Mouse (Mus musculus) neural tube, embryonic 13.5 days (tissue): ENCODE results near the gene Olfr1411. TPM values are rescaled to one million over a fixed set of nuclear protein-coding genes. Genes with fewer than 3 reads are reported as not detected.
A peak's percentile ranks its signal among the peaks of the same experiment; 100 is the strongest.

Experiments used
- ATAC-seq: fragments of 200-750 bp; cut with Nextera tagmentation; 2 replicates; pipeline ENCODE4 v1.8.0; 2017; ENCODE audit warnings: low read depth, mild to moderate bottlenecking, moderate TSS enrichment, moderate library complexity
- H3K27ac ChIP-seq: fragments of 300-500 bp; sonication (generic); replicated peaks from 2 replicates; pipeline ENCODE4 v1.5.1; 2015; ENCODE audit warnings: moderate library complexity, mild to moderate bottlenecking, inconsistent platforms
- H3K27me3 ChIP-seq: fragments of 300-500 bp; sonication (generic); 2 replicates; pipeline ENCODE4 v1.6.1; 2015; ENCODE audit warnings: mild to moderate bottlenecking, inconsistent platforms
- H3K36me3 ChIP-seq: fragments of 300-500 bp; sonication (generic); 2 replicates; pipeline ENCODE4 v1.6.1; 2015; ENCODE audit warnings: mild to moderate bottlenecking, inconsistent platforms
- H3K4me1 ChIP-seq: fragments of 300-500 bp; sonication (generic); replicated peaks from 2 replicates; pipeline ENCODE4 v1.6.1; 2015; ENCODE audit warnings: inconsistent platforms
- H3K4me2 ChIP-seq: fragments of 300-500 bp; sonication (generic); 2 replicates; pipeline ENCODE4 v1.6.1; 2015; ENCODE audit warnings: inconsistent platforms, mild to moderate bottlenecking, moderate library complexity
- H3K4me3 ChIP-seq: fragments of 300-500 bp; sonication (generic); 2 replicates; pipeline ENCODE4 v1.5.1; 2015; ENCODE audit warnings: mild to moderate bottlenecking, inconsistent platforms
- H3K9ac ChIP-seq: fragments of 300-500 bp; sonication (generic); 2 replicates; pipeline ENCODE4 v1.6.1; 2015; ENCODE audit warnings: moderate library complexity, mild to moderate bottlenecking, inconsistent platforms
- H3K9me3 ChIP-seq: fragments of 300-500 bp; sonication (generic); 2 replicates; pipeline ENCODE4 v1.6.1; 2016; ENCODE audit warnings: inconsistent platforms
- WGBS: fragments of 180-500 bp; shearing (Covaris S2); methylation state at CpG from one replicate; pipeline ENCODE4 v1.1.7; 2015; 5-methylcytosine and 5-hydroxymethylcytosine counted together
- polyA plus RNA-seq: library from polyadenylated mRNA; unstranded; fragments of >200 nt; fragmentation: Nextera tagmentation; extraction: Ambion mirVana; gene quantifications from 2 replicates; pipeline ENCODE4 v1.2.1, GENCODE M21; 2015

Olfr1411 gene
- polyA plus RNA-seq, 1 experiment from 2014 or later = not detected

GRCm38 (mm10) chr1:92641514-92642272 is 47.5 kb downstream of the Olfr1411 start, which contains the start of gene Cops9:
Gene Cops9, minus strand, starts transcription at chr1:92641985.
- H3K4me2 ChIP-seq = peak within 1 kb of the TSS; percentile 80
- peak; percentile 96 for ATAC-seq
- peaks cover 30% of the 10 kb centered on the region for H3K36me3 ChIP-seq
- no peaks in the 10 kb centered on the region; the same call in none of the 2 replicates for H3K27me3 ChIP-seq
- no peaks in the 10 kb centered on the region for H3K9me3 ChIP-seq
- 2% methylated on average over 50 of the region's 50 CpGs for WGBS
- peak within 1 kb of the TSS; percentile 92 for H3K9ac ChIP-seq
- H3K27ac ChIP-seq = peak within 1 kb of the TSS; percentile 82
- H3K4me3 ChIP-seq = peak within 1 kb of the TSS; percentile 78
- peaks cover 24% of the 10 kb centered on the region for H3K4me1 ChIP-seq

GRCm38 (mm10) chr1:92643691-92644090 is 49.5 kb downstream of the Olfr1411 start:
- no peak for ATAC-seq
- peaks cover 10% of the 10 kb centered on the region; the same call in 1 of the 2 replicates for H3K36me3 ChIP-seq

DNA sequence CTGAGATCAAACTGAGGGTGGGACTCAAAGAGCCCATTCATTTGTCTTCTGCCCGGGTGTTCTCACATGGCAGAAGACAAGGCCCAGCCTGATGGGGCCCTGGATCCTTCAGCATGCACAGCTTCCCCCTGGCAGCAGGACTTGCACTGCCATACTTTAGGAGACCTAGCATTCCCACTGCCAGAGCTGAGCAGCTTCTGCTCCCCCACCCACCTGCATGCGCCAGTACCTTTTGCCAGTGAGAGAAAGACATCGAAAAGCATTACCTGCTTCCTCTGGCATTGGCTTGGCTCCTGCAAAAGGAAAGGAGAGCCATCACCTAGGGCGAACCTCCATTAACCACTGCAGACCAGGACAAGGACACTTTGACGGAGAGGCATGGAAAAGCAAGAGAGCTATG is 50.7 kb downstream of the Olfr1411 start:
- ATAC-seq = no peak
- WGBS = 83% methylated on average over 5 of the region's 5 CpGs
- peaks cover 4% of the 10 kb centered on the region for H3K27me3 ChIP-seq
- no peak overlapping the region for H3K4me3 ChIP-seq
- no peaks in the 10 kb centered on the region for H3K9me3 ChIP-seq
- H3K9ac ChIP-seq = no peak overlapping the region
- H3K4me1 ChIP-seq = peaks cover 27% of the 10 kb centered on the region
- no peak overlapping the region for H3K27ac ChIP-seq
- no peak overlapping the region for H3K4me2 ChIP-seq
- H3K36me3 ChIP-seq = 0 out of 2 replicates have a peak, but pooled peaks cover under 1% of the 10 kb centered on the region

More at GRCm38 (mm10) chr1:92643691-92644090, 49.5 kb downstream of the Olfr1411 start:
- H3K27me3 ChIP-seq = peaks cover 4% of the 10 kb centered on the region
- no peaks in the 10 kb centered on the region for H3K9me3 ChIP-seq
- H3K4me3 ChIP-seq = no peak overlapping the region
- no peak overlapping the region for H3K9ac ChIP-seq
- H3K4me2 ChIP-seq = no peak overlapping the region
- WGBS = 63% methylated on average over 4 of the region's 4 CpGs
- H3K4me1 ChIP-seq = peaks cover 30% of the 10 kb centered on the region
- H3K27ac ChIP-seq = no peak overlapping the region

- no peak for ATAC-seq
- H3K9me3 ChIP-seq = no peaks in the 10 kb centered on the region
Observed at GRCm38 (mm10) chr1:92646111-92646510, 51.9 kb downstream of the Olfr1411 start.

DNA sequence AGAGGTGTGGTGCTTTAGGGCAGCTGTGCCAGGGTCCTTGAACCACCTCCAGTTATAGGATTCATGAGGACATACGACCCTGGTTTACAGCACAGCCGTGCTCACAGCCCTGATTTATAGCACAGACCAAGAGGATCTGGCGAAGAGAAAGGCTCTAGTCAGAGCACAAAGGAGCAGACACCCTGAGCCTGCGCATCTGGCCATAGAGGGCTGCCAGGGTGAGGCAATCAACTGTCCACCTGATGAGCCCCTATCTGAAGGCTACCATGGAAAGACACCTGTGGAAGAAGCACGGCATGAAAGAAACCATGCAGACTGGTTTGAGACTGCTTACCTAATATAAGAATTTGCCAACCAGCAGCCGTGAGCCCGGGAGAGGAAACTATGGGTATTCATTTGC is 52.4 kb downstream of the Olfr1411 start:
- Histone ChIP-seq H3K4me1 (peaks cover 22% of the 10 kb centered on the region), H3K9me3 (no peaks in the 10 kb centered on the region), H3K27me3 (peaks cover 4% of the 10 kb centered on the region), H3K27ac (no peak overlapping the region), H3K9ac (no peak overlapping the region), H3K36me3 (no peaks in the 10 kb centered on the region), H3K4me2 (no peak overlapping the region), H3K4me3 (no peak overlapping the region)
- 59% methylated on average over 7 of the region's 7 CpGs for WGBS
- no peak for ATAC-seq

More at GRCm38 (mm10) chr1:92646111-92646510, 51.9 kb downstream of the Olfr1411 start:
- Histone ChIP-seq H3K36me3 (no peaks in the 10 kb centered on the region), H3K27ac (no peak overlapping the region), H3K4me3 (no peak overlapping the region), H3K4me2 (no peak overlapping the region), H3K9ac (no peak overlapping the region), H3K27me3 (peaks cover 4% of the 10 kb centered on the region), H3K4me1 (peaks cover 18% of the 10 kb centered on the region)
- WGBS = 63% methylated on average over 2 of the region's 2 CpGs

GRCm38 (mm10) chr1:92647026-92647425 is 52.8 kb downstream of the Olfr1411 start:
- H3K4me2 ChIP-seq = no peak overlapping the region
- ATAC-seq = no peak
- H3K4me1 ChIP-seq = peaks cover 25% of the 10 kb centered on the region
- WGBS = 81% methylated on average over 4 of the region's 4 CpGs
- no peaks in the 10 kb centered on the region for H3K9me3 ChIP-seq
- no peak overlapping the region for H3K9ac ChIP-seq
- H3K36me3 ChIP-seq = no peaks in the 10 kb centered on the region
- no peak overlapping the region for H3K4me3 ChIP-seq
- H3K27ac ChIP-seq = no peak overlapping the region
- H3K27me3 ChIP-seq = peaks cover 4% of the 10 kb centered on the region

Other genes with a start within 250 kb of the Olfr1411 start
- 313 and 317 TPM in 2 replicates for gene Ndufa10, start 120.6 kb upstream of the Olfr1411 start, polyA plus RNA-seq
- gene Olfr1416, start 109.3 kb upstream of the Olfr1411 start, polyA plus RNA-seq = not detected in 2 replicates
- not detected in 2 replicates for gene Olfr1415, start 98.3 kb upstream of the Olfr1411 start, polyA plus RNA-seq
- not detected in 2 replicates for gene Olfr1414, start 75.8 kb upstream of the Olfr1411 start, polyA plus RNA-seq
- not detected in 2 replicates for gene Olfr1413, start 23.1 kb upstream of the Olfr1411 start, polyA plus RNA-seq
- not detected in 2 replicates for gene Olfr1412, start 8.6 kb upstream of the Olfr1411 start, polyA plus RNA-seq
- gene Olfr1410, start 11.4 kb downstream of the Olfr1411 start, polyA plus RNA-seq = not detected in 2 replicates
- not detected in 2 replicates for gene Olfr12, start 23.4 kb downstream of the Olfr1411 start, polyA plus RNA-seq
- 520 and 589 TPM in 2 replicates for gene Cops9, start 47.6 kb downstream of the Olfr1411 start, polyA plus RNA-seq
- gene Otos, start 54.4 kb downstream of the Olfr1411 start, polyA plus RNA-seq = not detected in 2 replicates
- gene Gpc1, start 237.2 kb downstream of the Olfr1411 start, polyA plus RNA-seq = 59.4 and 64.3 TPM in 2 replicates